Mouse (Mus musculus): ENCODE measurements around the gene Gm3952. TPM values are rescaled to one million over a fixed set of nuclear protein-coding genes. Genes with fewer than 3 reads are reported as not detected.

Gene Gm3952
- polyA plus RNA-seq, 1 experiment from 2014 or later = not detected

DNA sequence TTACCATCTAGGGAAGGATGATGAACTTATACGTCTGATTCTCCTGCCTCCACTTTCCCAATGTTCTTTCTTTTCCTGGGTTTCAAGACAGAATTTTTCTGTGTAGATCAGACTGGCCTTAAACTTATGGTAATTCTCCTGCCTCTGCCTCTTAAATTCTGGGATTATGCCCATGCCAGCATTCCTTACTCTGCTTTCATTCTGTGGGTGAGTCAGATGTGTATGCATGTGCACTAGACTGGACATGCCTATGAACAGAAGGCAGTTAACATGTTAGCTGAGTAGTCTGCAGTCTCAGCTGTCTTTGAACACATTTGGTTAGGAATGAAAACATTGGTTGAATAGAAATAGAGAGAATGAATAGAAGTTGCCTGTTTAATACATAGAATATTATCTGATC is 94.1 kb downstream of the Gm3952 start:
- H3K36me3 ChIP-seq (ENCODE audit: insufficient read depth, low read length) = peaks cover 18% of the 10 kb centered on the region; the same call in 1 of the 2 replicates
- H3K4me3 ChIP-seq (ENCODE audit: low read length) = no peak overlapping the region
- 90% methylated on average over 1 of the region's 1 CpGs for whole genome bisulfite sequencing
- no peaks in the 10 kb centered on the region for H3K9me3 ChIP-seq (ENCODE audit: low read length)
- no peak overlapping the region for H3K27ac ChIP-seq (ENCODE audit: low read length)
- no peak overlapping the region for H3K9ac ChIP-seq (replicated peaks; ENCODE audit: low read length)
- 0 out of 2 replicates have a peak, but pooled peaks cover 8% of the 10 kb centered on the region for H3K4me1 ChIP-seq (ENCODE audit: insufficient read depth, low read length)
- H3K4me2 ChIP-seq (replicated peaks; ENCODE audit: low read depth, low read length) = no peak overlapping the region
- no peaks in the 10 kb centered on the region for H3K27me3 ChIP-seq (ENCODE audit: insufficient read depth, low read length)
- no peak for ATAC-seq (ENCODE audit: low FRiP score, low TSS enrichment)

- 0 out of 2 replicates have a peak, but pooled peaks cover 5% of the 10 kb centered on the region for H3K4me1 ChIP-seq (ENCODE audit: insufficient read depth, low read length)
- WGBS = 77% methylated on average over 3 of the region's 3 CpGs
- no peak for ATAC-seq (ENCODE audit: low FRiP score, low TSS enrichment)
- H3K27ac ChIP-seq (ENCODE audit: low read length) = no peak overlapping the region
- no peaks in the 10 kb centered on the region for H3K9me3 ChIP-seq (ENCODE audit: low read length)
- no peak overlapping the region for H3K4me3 ChIP-seq (ENCODE audit: low read length)
- H3K36me3 ChIP-seq (ENCODE audit: insufficient read depth, low read length) = no peaks in the 10 kb centered on the region
- no peaks in the 10 kb centered on the region for H3K27me3 ChIP-seq (ENCODE audit: insufficient read depth, low read length)
- no peak overlapping the region for H3K4me2 ChIP-seq (replicated peaks; ENCODE audit: low read depth, low read length)
- no peak overlapping the region for H3K9ac ChIP-seq (replicated peaks; ENCODE audit: low read length)
Measured at GRCm38 (mm10) chr8:128697945-128698344, 100.5 kb downstream of the Gm3952 start.

- Histone ChIP-seq H3K9ac (replicated peaks; ENCODE audit: low read length) (no peak overlapping the region), H3K4me2 (replicated peaks; ENCODE audit: low read depth, low read length) (no peak overlapping the region), H3K27me3 (ENCODE audit: insufficient read depth, low read length) (no peaks in the 10 kb centered on the region), H3K36me3 (ENCODE audit: insufficient read depth, low read length) (no peaks in the 10 kb centered on the region), H3K9me3 (ENCODE audit: low read length) (no peaks in the 10 kb centered on the region), H3K27ac (ENCODE audit: low read length) (no peak overlapping the region), H3K4me1 (ENCODE audit: insufficient read depth, low read length) (0 out of 2 replicates have a peak, but pooled peaks cover 3% of the 10 kb centered on the region), H3K4me3 (ENCODE audit: low read length) (no peak overlapping the region)
- no peak for ATAC-seq (ENCODE audit: low FRiP score, low TSS enrichment)
- 90% methylated on average over 1 of the region's 1 CpGs for WGBS
Measured at GRCm38 (mm10) chr8:128696701-128697397, 101.6 kb downstream of the Gm3952 start.

Other genes with a start within 250 kb of the Gm3952 start
- gene Itgb1, start 113.0 kb downstream of the Gm3952 start, polyA plus RNA-seq (2015; fragmentation: Nextera tagmentation; extraction: Ambion mirVana) = 288 and 305 TPM in 2 replicates

Data from kidney, embryonic 16.5 days (tissue).